Mouse (Mus musculus): ENCODE results near the gene Noto.

Noto gene
- long read RNA-seq, experiment 1: 0 reads
- long read RNA-seq, experiment 2: 0 reads

DNA sequence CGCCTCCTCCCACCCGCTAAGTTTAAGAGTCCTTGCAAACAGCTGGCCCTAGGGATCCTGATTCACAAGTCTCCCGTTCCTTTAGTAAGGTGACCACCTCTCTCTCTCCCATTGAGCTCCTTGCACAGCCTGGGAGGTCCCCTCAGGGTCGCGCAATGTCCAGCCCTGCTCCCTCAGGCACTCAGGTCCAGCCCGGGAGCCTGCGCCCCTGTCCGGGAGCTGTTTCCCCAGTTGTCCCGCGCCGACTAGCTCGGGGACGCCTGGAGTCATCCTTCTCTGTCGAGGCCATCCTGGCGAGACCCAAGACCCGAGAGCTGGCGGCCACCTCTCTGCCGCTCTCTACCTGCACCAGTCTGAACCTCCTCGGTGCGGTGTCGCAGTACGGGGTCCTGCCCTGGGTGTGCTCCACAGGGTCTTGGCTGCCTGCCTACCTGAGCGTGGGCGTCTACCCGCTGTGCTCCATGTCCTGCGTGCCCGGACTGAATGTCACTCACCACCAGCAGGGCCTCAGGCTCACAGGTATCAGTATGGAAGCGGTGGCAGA is at the start of gene Noto:
Noto (plus strand) TSS at position 51 of the 544 bp plus-strand sequence.
- intact Hi-C loops (cut with DNase I): no loop called here

DNA sequence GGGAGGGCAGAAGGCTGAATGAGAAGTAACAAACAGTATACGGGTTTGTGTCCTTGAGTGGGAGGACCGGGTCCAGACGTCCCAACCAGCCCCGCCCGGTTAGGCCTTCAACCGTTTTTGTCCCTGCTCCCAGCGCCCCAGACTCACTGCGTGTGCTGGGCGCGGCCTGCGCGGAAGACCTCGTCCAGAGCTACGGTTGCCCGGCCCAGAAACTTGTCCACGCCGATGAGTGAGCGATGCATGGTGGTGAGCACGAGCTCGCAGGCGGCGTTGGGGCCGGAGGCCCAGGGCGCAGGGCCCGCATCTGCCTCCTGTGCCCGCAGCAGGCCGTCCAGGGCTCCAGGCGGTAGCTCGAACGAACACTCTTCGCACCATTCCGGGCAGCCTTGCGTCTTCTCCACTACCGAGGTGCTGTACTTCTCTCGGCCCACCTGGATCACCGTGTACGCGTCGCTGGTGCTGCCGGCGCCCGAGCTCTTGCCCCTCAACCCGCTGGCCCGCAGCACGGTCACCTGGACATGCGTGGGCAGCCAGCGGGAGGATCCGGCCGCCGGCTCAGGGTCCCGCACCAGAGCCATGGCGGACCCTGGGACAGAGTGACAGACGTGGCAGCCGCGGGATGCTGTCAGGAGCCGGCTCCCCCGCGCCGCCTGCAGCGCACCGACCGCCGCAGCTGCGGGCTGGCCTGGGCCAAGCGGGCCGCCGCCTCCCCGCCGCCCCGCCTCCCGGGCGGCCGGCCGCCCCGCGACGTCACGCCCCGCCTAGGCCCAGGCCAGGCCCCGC is 49.5 kb upstream of the Noto start, which contains the start of gene Rab11fip5:
Rab11fip5 (minus strand) TSS at position 684 of the 783 bp plus-strand sequence.
- intact Hi-C loops (cut with DNase I): no loop called here

DNA sequence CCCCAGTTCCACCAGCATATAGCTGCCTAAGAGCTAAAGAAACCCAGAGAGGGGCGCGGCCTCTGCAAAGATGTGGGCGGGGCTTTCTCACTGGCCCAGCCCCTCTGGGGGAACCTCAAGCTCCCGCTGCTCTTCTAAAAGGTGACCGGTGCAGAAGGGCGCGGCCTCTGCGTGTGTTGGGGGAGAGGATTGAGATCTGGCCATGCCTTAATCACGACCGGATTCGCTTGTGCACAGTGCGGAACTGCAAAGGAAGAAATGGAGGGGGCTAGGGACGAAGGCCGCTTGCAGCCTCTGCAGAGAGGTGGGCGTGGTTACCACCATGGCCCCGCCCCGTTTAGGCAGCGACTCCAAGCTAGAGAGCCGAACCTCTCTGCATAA is 49.0 kb upstream of the Noto start:
- intact Hi-C loops (cut with DNase I): no loop called here

DNA sequence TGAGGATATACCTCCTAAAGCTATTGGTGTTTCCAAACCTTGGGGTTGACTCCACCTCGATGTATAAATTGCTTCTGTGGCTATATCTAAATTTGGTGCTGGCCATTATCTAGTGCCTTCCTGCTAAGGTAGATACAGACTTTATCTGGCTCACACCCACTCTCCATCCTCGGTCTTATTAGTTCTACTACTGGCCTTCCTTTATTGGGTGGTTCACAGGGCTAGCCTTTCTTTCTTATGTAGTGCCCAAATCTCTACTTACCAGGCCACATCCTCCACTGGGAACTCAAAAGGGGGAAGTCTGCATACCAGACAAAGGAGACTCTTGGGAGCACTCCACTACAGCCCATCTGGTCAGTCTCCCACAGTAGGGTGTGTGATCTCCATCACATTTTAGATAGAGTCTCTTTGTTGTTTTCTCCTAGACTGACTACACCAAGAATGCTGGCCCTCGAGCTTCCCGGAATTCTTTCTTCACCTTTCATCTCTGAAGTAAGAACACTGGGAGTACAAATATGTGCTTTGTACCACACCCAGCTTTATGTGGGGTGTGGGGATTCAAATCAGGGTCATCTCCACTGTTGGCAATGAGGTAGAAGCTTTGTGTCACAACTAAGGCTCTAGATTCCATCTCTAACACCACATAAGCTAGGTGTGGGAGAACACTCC is 46.5 kb upstream of the Noto start:
- intact Hi-C loops (cut with DNase I): no loop called here

DNA sequence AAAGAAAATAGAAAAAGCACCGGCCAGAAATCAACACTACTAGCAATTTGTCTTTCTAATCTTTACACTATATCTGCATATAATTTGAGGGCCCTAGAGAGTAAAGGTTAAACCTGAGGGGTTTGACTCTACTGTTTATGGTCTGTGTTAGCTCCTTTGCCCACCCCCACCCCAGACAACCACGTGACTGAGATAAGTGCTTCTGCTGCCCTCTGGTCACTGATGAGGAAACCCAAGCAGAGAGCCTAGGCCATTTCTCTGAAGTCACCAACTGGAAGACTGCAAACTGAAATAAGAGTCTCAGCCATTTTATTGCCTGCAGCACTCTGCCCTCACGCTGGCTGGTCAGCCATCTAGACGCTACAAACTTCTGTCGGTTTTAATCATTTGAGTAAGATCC is 45.8 kb upstream of the Noto start:
- intact Hi-C loops (cut with DNase I): no loop called here

DNA sequence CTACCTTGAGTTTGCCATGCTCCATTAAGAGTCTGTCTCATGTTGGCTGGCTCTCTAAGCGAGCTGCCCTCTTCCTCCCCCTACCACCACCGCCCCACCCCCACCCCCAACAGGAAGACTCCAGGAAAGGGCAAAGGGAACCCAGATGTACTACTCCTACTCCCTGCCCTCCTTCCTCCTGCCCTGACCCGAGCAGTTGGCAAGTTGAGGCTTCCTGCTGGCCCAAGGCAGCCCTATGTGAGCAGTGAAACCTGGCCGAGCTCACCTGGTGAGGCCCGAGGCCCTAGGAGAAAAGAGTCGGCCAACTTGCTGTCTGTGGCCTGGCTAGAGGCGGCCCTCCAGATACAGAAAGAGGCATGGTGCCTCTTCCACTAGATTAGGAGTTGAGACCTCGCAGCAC is 45.1 kb upstream of the Noto start:
- intact Hi-C loops (cut with DNase I): no loop called here

DNA sequence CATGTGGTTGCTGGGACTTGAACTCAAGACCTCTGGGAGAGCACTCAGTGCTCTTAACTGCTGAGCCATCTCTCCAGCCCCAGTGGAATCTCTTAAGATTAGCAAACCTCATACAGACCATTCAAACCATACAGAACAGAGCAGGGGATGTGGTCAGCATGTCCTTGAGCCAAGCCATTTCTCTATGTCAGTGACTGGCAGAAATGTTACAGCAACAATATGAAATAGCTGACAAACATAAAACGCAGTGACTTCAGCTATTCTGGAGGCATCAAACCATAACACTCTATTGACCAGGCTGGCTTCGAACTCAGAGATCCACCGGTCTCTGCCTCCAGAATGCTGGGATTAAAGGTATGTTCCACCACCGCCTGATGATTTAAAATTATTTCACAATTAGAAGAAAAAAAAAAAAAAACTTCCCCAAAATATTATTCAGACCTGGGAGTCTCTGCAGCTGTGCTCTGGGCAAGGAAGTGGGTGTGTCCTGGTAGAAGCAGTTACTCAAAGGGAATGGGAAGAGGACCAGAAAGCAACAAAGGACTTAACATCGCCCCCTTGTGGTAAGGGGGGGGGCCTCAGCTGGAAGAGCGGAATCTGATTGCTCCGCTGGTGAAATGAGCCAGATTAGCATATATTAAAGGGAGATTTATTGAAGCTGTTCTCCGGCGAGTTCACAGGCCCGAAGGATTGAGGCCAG is 43.3 kb upstream of the Noto start:
- intact Hi-C loops (cut with DNase I): no loop called here

DNA sequence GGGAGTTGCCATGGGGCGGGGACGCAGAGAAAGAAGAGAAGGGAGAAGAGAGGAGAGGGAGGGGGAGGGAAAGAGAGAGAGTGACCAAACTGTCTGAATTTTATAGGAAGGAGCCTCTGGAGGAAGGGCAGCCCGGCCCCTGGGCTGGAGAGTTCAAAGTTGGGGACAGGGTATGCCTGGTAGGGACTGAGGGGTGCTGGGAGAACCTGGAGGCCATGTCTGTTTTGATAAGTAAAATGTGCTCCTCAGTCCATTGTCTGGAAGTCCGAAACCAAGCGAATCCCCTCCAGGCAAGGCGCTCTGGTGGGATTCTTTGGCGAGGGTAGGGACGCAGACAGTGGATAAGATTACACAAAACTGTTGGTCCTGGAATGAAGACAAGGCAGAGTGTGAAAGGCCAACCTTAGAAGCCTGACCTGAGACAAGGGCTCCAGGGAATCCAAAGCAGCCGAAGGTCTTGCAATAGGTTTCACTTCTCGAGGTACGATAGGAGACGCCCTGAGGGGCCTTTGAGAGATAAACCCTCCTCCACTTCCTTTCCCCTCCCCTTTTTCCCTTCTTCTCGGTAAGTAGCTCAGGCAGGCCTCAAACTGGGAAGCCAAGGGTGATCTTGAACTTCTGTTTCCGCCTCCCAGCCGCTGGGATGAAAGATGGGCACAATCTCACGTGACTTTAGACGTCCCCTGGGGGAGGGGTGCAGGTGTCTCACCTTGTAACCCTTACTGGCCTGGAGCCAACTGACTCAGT is 42.6 kb upstream of the Noto start:
- intact Hi-C loops (cut with DNase I): loop anchor here (1.0 kb wide), 1 partner anchor 34 kb away; no protein-coding TSS in a partner anchor

DNA sequence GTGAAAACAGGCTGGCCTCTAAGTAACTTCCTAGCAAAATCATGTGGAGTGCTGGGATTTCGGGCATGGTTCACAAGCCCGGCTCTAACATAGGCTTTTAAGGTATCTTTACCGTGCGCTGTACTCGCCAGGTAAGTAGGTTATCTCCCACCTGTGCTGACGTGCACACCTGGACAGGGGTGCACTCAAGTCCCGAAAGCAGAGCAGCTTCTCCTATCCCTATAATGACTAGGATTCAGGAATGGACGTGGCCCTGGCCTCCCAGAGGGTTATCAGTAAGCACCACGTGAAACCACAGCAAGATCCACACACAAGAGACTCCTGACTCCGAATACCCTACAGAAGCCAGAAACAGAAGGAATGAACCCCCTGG is 42.1 kb upstream of the Noto start:
- intact Hi-C loops (cut with DNase I): loop anchor here (1.0 kb wide), 1 partner anchor 34 kb away; no protein-coding TSS in a partner anchor

DNA sequence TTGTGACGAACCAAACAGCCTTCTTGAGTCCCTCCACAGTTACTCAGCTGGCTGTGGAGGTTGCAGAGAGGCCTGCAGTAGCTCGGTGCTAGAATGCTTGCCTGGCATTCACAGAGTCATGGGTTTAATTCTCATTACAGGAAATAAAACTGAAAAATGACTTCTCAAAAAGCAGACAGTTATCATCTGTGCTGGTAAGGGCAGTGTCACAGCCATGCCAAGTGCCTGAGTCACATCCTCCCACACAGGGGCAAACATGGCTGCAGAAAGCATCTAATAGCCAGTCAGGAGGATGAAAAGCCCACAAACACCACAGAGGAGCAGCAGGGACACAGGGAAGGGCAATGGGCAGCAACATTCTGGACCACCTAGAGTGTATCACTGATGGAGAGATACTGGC is 40.9 kb upstream of the Noto start:
- intact Hi-C loops (cut with DNase I): no loop called here

DNA sequence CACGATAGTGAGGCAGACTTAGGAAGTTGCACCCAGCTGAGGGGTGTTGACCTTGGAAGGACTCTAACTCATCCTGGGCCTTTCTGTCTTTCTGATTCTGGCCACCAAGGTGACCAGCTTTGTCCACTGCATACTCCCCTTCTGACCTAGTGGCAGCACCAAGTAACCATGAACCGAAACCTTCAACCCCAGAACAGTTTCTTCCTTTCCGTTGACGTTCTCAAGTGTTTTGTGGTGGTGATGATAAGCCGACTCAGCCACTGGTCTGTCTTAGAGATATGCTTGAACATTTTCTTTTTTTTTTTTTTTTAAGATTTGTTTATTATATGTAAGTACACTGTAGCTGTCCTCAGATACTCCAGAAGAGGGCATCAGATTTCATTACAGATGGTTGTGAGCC is 35.1 kb upstream of the Noto start:
- intact Hi-C loops (cut with DNase I): no loop called here

DNA sequence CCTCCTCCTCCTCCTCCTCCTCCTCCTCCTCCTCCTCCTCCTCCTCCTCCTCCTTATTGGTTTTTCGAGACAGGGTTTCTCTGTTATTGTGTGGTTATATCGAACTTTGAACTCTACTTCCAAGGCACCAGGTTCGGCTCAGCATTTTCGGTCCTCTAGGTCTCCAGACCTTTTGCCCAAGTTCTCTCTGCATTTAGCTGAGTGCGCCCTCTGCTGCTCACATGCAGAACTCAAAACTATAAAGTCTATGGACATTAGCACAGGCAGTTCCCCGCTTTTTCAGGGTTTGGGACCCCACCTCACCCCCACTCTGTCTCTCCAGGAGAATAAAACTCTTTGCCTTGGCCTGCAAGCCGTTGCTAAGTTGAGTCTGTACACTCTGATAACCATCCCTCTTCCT is 31.9 kb upstream of the Noto start:
- intact Hi-C loops (cut with DNase I): loop anchor here (1.0 kb wide), 1 partner anchor 46 kb away; no protein-coding TSS in a partner anchor

DNA sequence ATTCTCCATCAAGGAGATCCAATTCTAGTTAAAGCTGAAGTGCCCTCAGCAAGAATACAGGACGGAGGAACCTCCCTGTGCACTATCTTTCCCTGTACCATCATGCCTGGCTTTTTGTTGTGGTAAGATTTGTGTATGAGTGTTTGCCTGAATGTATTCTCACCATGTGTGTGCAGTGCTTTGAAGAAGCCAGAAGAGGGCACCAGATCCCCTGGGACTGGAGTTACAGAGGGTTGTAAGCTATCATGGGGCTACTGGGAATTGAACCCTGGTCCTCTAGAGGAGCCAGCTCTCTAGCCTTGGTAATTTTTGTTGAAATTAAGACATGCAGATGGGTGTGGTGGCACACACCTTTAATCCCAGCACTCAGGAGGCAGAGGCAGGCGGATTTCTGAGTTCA is 28.3 kb upstream of the Noto start:
- intact Hi-C loops (cut with DNase I): loop anchor here (5.0 kb wide), 2 partner anchors 133 to 233 kb away; no protein-coding TSS in a partner anchor

DNA sequence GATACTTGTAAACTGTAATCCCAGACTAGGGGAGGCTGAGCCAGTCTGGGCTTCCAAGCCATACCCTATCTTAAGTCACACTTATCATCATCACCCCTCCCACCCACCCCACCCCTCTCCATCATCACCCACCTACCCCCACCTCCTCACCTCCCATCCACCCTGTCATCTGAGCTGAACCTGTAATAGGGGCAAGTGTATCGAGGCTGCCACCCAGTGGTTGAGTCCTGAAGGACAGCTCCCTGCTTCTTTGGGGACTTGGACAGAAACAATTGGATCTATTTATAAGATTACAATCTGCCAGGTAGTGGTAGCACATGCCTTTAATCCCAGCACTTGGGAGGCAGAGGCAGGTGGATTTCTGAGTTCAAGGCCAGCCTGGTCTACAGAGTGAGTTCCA is 26.5 kb upstream of the Noto start:
- intact Hi-C loops (cut with DNase I): loop anchor here (5.0 kb wide), 2 partner anchors 135 to 235 kb away; no protein-coding TSS in a partner anchor

DNA sequence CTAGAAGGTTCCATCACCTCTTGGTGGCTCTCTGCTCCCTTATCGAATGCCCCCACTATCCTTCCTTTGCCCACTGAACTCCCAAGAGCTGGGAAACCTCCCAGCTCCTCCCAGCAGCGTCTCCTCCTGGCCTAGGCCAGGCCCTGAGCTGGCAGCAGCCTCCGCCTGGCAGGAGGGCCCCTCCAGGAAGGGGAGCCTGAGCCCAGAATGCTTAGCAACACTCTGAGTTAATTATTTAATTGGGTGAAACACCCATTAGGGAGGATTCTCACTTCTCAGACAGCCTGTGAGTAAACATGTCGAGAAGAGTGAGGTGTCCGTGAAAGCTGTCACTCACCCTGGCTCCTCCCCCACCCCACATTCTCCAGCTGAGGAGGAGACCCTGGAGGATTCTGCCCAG is 24.0 kb upstream of the Noto start:
- intact Hi-C loops (cut with DNase I): loop anchor here (5.0 kb wide), 2 partner anchors 137 to 237 kb away; no protein-coding TSS in a partner anchor

DNA sequence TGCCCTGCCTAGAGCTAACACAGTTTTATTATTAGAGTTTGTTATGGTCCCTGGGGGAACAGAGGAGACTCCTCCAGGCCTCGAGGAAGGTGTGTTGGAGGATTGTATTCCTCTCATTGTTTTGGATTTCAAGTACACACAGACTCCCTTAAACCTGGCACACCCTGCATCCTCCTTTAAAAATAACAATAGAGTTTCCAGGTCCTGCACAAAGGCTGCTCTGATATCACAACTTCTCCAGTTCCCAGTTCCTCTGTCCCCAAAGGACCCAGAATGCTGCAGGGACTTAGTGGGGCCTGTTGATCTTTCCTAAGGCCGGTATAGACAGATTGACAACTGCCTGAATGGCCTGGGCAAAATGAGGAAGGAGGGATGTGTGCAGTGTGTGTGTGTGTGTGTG is 21.1 kb upstream of the Noto start:
- intact Hi-C loops (cut with DNase I): no loop called here

DNA sequence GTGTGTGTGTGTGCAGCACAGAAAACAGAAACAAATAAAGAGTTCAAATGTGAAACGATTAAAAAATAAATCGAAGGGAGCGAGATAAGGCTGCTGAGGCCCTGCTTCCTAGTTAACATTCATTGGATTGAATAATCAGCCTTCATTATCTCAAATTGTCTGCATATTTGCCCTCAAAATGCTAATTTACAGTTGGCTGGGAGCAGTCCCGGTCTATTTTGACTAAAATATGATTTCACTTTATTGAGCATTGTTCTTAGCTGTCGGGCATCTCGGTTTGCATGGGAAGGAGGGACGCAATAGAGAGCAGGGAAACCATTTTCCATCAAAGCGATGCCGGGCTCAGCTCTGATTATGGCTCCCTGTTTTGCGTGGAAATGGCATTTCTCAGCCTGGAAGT is 20.6 kb upstream of the Noto start:
- intact Hi-C loops (cut with DNase I): no loop called here

DNA sequence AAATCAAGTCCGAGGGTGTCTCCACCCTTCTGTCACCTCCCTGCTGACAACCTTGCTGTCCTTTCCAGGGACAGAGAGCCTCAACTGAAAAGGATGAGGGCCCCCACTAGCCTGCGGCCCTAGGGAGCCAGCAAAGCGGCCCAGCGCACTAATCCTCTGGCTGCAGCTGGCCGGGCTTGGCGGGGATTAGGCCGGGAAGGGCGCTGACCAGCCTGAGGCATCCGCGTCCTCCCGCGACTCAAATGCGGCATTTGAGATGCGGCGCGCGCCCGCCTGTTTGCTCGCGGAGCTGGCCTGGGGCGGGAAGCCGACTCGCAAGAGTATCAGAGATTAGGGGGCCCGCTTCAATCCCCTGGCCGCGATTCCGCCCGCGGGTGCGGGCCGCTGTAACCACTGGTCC is 14.7 kb upstream of the Noto start:
- intact Hi-C loops (cut with DNase I): no loop called here

DNA sequence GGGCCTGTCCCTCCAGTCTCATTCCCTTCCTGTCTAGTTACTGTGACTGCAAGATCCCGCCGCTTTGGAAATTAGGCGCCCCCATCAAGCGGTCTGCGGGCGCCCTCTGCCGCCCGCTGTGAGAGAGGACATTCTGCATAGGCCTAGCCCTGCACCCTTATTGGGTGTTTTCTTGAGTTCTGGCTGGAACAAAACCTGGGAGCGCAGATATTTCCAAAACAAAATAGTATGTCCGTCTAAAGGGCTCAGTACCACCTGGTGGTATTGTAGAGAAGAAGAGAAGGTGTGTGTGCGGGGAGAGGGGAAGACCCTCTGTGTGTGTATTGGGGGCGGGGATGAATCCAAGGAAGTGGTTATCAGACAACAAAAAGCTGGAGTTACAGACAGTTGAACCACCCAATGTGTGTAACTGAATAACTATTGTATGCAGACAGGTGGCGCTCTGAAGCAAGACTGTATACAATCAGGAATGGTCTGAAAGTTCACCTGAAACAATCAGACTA is 12.9 kb upstream of the Noto start:
- intact Hi-C loops (cut with DNase I): loop anchor here (5.0 kb wide), 1 partner anchor 249 kb away; no protein-coding TSS in a partner anchor

DNA sequence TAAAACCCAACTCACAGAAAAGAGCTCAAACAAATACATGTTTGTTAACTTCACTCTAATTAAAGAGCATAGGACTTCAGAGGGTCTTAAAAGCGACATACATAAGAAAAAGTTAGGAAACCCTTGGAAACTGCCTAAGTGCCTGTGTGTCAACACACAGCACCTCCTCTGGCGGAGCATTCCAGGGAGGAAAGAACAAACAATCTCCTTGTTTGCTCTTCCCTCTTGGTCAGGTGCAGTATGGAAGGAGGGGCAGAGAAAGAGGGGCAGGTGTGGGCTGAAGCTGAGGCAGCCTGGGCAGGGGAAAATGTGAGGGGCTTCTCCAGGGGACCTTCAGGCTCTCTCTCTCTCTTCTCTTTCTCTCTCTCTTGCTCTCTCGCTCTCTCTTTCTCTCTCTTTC is 7.9 kb upstream of the Noto start:
- intact Hi-C loops (cut with DNase I): no loop called here

DNA sequence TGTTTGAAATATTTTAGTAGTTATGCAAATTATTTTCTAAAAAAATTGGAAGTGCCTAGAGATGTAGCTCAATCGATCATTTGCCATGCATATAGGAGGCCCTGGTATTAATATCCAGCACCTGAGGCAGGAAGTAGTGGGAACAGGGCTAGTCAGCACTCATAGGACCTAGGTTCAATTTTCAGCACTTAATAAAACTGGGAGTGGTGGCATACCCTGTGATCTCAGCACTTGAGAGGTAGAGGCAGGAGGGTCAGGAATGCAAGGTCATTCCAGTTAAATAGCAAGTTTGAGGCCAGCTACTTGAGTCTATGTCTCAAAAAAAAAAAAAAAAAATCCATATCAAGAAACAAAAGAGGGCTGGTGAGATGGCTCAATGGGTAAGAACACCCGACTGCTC is 4.5 kb upstream of the Noto start:
- intact Hi-C loops (cut with DNase I): no loop called here
